Mouse (Mus musculus) lung, postnatal 25 days (tissue): Measurements from ENCODE around the gene Mgat4a.

Experiments used
- DNase-seq: peaks from one replicate; pipeline ENCODE4 v3.0.0; 2022; ENCODE audit warnings: low spot score

Mgat4a gene

DNA sequence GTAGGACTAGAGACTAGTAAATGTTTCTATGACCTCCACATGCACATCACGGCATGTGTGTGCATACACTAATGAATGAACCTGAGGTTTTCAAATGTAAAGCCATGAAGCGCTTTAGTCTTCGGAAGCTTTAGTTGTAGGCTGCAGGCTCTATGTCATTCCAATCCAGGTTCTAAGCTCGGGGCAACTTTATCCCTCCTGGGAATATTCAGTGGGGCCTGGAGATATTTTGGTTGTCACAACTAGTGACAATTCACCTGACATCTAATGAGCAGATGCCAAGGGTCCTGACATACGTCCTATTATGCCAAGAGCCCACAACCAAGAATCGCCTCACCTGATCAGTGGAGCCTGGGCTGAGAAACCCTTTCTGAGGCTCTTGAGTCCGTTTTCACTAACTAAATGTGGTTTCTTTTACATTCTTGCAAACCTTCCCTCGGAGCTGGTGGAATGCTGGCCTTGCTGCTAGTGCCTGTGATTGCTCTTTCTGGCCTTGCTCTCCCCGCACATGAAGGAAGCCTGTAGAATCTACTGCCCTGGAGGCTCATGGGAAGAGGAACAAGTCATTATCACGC, 75.9 kb downstream of the Mgat4a start:
- DNase-seq, result no peak

DNA sequence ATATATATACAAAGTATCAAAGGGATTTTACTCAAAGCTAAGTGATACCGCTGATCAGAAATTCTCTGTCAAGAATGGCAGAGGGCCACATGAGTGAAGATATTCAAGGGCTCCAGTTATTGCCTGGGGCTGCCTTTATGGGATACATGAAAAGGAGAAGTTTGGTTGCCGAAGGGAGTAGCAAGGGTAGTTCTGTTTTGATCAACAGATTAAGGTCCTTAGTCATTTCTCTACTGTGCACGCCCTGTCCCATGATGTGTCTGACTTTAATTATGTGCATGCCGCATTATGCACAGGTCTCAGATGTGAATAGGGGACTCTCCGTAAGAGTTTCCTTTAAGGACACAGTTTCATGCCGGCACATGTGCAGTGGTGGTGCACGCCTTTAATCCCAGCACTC, 83.3 kb downstream of the Mgat4a start:
- no peak for DNase-seq

DNA sequence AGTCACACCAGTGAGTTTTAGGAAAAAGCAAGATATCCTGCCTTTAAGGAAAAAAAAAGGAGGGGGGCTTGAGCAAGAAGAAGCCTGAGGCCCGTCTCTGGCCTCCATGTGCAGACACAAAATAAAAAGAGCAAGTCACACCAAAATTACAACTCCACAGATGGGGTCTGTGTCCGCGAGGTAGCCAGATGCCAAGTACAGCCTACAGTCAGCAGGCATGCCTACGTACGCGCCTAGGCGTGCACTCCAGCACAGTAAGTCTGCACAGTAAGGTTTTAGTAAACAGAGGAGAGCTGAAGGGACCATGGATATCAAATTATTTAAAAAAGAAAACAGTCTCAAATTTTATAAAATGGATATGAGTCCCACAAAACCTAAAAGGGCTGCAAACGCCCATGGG, 89.5 kb downstream of the Mgat4a start:
- DNase-seq, result no peak

DNA sequence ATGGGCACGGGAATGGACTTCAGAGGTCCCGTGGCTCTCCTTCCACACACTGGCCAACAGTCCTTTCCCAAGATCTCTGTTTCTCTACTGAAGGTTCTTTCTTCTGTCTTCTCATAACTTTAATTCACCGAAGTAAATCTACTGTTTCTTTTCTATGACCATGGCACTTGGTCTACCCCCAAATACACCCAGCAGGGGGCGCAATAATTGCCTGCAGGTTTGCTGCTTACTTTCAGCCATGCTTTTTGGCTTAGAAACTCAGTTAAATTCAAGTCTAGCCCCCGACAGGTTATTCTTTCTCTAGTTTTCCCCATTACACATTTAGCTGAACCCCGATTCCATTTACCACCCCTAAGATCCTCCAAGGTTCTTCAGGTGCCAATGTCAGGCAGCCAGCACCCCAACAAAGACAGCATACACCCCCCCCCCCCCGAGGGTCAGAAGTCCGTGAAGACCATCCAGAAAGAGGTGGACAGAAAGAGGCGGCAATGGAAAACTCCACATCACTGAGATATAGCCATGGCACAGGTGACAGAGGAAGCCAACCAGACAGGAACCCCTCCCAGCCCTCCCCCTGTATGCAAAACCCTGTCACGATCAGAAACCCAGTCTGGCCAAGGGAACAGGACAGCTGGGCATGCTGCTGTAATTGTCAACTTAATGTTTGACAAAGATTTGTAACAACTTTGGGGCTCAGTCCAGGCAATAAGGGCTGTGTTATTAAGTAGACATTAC, 92.3 kb downstream of the Mgat4a start:
- DNase-seq, result peak; percentile 44

DNA sequence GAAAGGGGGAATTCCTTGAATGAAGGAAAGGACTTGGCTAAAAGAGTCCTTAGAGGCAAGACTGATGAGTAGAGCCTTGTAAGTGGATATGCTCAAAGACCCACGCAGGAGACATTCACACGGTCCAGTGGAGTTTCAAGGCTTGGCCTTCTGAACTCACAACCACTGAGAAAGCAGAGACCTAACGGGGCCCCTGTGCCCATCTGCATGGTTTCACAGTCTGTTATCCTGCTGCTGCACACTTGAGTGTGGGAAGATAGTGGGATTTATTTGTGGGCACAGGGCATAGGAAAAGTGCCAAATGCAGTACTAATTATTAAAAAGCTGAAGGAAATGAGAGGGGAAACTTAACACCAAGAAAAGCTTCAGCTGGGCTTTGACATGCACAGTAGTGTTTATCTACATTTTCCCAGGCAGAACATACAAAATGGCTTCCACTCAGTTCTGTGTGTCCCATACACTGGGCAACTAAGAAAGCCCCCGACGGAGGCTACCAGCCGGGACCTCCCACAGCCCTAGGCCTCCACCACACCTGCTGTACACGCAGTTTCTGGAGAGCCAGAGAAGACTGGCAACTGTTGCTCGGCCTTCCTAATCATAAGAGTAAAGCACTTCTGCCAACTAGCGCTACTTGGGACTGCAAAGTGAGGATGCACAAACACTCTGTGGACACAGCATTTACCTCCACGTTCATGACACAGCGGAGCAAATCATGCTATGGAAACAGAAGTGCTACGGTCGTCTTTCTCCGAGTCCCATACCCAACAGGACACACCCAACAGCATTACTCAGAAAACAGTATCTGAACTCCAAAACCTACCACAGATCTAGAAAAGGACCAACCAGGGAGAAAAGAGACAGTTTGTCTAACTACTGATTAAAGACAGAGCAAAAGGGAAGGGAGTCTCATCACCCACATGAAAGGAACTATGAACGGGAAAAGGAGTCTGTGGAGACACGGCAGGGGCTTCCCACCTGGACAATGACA, 97.7 kb downstream of the Mgat4a start:
- no peak for DNase-seq

DNA sequence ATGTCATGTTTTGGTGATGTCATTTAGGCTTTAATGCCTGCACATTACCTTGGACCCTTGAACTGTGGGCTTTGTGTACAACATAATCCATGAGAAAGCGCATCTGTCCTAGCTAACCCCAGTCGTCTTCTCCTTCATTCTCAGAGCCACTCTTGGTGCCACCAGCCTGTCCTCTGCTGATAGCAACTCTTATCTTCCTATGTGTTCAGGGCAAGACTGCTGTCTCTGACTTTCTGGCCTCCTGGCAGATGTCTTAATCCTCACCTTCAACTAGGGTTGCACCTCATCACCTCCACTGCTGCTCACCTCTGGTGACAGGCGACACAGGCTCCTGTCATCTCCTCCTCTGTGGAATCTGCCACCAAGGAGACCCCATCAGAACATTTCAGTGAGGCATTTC, 104.4 kb downstream of the Mgat4a start:
- no peak for DNase-seq

DNA sequence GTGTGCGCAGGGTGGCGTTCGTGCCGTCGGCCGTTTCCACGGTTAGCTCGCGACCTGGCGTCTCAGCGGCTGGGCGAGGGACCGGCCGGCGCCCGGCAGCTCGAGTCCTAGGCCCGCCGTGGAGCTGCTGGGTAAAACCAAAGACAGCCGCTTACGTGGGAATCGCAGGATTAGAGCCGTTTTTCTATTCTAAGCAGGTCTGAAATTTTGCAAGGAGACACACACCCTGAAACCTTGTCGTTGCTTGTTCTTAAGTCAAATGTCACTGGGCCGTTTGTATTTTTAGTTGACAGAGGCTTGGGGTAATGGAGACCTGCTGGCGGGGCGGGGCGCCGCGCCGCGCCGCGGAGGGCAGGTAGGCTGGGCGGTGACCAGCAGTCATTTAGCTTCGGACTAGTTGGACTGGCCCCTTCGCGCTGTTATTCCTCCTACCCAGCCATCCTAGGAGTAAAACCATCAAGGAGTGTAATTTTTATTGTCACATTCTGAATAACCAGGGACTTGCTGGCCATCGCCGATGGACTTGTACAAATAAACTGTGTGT, 110.4 kb downstream of the Mgat4a start:
- DNase-seq, result no peak

DNA sequence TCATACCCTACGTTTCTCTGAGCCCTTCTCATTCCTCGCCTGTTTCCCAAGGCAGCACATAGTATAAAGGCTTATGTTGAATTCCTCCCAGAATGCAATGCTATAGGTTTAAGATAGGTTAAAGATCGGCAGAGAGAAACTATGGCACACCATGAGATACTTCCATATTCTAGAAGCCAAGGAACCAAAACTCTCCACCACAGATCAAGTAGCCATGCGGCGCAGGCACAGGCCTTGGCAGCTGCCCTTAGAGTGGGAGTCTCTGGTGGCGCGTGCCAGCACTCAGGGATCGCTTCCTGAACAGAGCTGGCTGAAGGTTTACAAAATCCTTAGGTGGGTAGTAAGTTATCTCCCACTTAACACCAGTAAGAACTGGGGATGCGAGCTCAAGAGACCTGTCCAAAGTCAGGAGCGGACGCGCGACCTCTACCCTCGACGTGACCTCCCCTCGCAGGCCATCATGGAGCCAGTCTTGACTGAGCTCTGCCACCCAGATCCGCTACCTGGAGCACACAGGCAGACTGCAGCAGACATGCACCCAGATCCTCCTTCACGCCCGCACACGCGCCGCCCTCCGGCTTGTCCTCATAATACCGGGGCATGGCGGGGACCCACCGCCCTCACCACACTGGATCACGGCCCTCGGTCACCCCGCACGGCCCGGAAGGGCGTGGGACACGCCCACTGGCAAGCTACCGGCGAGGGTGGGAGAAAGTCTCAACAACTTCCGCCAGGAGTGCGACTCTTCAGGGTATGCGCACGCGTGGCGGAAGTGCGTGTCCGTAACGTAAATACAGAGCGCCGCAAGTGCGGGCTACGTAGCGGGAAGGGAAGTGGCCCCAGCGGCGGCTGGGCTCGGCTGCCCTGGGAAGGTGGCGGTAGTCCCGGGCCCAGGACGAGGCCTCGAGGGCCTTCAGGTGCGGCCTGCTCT, 111.2 kb downstream of the Mgat4a start, which contains the start of the genes Coa5 and Unc50:
TSS of gene Coa5 (minus strand) at position 738 of the 931 bp plus-strand sequence.
TSS of gene Unc50 (plus strand) at position 774 of the 931 bp plus-strand sequence.
- DNase-seq, result peak; percentile 96

DNA sequence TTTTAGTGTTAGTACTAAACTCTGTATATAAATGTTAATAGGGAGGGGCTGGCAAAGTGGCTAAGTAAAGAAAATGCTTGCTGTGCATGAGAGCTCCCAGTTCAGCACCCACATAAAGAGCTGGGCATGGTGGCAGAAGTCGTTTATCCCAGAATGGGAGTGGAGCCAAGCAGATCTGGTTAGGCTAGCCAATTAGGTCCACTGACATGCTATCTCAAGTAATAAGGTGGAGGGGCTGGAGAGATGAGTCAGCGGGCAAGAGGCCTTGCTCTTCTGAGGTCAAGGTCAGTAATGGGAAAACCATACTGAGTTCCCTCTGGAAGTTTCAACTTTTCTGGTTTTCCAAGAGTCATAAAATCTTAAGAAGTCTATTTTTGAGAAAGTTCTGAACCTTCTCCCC, 111.9 kb downstream of the Mgat4a start:
- DNase-seq, result no peak

DNA sequence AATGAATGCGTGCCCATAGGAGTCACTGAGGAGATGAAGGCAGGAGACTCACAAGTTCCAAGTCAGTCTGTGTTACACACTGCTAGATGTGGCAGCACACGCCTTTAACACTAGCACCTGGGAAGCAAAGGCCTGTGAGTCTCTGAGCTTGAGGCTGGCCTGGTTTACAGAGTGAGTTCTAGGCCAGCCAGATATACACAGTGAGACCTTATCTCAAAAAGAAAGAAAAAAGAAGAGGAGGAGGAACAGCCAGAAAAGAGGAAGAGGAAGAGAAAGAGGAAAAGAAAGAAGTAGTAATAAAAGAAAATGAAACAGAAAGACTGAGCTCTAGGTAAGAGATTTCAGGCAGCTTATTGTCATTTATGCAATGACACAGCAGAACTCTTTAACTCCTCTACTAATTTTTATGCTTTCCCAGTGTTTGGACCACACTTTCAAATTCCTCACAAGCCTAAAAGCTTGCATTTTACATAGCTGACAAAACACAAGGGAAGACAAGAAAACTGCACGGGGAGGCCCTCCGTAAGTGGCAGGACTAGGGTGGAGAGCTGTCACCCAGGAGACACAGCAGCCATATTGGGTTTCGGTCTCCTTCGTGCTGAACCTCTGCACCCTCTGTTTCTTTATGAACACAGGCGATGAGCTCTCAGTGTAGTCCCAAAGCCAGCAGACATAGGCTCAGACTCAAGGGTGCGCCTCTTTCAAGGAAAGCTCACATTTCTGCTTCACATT, 113.5 kb downstream of the Mgat4a start:
- no peak for DNase-seq

DNA sequence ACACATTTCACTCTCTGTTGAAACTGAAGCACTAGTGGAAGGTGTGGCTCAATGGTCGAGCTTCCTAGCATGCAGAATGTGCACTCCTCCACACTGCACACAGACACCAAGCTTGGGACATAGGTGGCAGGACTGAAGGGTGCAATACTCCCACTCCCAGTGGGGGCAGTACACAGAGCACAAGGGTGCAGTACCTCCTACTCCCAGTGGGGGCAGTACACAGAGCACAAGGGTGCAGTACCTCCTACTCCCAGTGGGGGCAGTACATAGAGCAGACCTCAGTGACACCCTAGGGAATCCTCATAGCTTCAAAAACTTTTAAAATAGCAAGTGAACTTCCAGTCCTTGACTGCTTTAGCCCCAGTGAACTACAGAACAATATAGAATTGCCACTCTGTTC, 121.4 kb downstream of the Mgat4a start:
- peak; percentile 45 for DNase-seq

DNA sequence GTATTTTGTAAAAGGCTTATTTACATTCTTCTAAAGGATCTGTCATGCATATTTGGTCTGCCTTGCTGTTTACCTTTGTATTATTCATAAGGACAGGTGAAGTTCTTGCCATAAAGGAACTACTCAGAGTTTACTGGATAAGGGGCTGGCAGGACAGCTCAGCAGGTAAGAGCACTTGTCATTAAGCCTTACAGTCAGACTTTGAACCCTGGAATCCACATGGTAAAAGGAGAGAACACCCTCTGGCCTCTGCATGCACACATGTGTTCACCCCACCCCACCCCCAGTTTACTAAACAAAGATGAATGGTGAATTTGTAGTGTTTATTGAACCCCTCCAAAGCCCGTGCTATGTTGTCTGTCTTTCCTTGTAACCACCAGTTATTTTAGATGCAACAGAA, 125.4 kb downstream of the Mgat4a start:
- no peak for DNase-seq

DNA sequence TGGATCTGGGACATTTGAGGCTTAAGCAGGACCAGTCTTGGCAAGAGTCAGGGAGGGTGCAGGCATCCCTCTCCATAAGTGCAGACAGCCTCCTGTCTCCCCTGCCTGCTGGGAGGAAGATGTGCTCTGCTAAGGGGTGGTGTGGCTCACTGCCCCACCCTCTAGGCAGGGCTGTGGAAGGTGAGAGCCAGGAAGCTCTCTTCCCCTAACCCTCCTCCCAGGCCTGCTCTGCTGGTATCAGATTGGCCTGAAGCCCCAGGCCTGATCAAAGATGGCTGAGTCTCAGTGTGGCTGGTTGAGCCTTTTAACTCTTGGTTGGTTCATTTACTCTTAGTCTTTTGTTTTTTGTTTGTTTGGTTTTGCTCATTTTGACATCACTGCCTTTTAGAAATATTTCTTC, 131.2 kb downstream of the Mgat4a start:
- no peak for DNase-seq

DNA sequence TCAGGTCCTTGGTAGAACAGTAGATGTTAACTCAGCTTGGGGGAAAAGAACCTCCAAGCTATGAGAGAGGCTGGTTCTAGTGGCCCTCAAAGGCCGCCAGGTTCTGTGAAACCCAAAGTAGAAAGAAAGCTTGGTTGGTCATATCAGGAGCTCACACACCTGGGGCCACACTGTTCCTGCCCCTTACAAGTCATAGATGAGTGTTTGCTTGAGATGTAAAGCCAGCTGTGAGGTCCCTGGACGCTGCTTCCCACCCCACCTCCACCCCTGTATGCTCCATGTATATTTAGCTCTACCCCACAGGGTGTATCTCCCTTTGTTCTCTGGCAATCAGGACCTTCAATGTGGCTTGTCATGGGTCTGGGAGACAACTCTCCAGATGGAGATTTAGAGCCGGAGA, 132.1 kb downstream of the Mgat4a start:
- DNase-seq, result no peak

DNA sequence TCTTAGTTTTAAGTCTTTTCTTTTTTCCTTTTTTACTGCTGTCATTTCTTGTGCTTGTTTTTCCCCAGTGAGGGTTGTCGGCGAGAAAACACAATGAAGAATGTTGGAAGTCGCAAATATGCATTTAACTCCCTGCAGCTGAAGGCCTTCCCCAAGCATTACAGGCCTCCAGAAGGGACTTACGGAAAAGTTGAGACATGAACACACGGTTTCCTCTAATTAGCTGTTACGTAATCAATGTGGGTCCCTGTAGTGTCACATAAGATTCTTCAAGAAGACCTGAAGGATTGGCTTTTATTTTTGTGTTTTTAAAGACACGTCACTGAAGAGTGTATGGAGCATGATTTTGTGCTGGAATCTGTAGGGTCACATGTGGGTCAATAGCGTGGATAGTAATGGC, 132.8 kb downstream of the Mgat4a start:
- no peak for DNase-seq

DNA sequence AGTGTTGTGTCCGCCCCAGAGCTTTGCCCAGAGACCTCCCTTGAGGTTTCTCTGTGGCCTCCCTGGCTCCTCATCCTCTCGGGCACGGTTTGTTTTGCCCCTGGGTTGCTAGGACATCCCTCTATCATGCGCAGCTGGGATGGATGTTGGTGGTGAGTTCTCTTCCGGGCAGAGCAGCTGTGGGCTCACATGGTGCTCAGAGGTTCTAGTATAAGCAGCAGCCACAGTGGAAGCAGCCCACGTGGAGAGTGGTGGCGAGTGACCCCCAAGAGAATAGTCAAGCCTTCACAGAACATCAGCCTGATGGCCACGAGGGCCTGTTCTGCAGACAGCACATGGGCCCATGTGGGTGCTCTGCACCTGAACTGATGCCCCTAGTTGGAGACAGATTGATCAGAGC, 133.6 kb downstream of the Mgat4a start:
- no peak for DNase-seq

DNA sequence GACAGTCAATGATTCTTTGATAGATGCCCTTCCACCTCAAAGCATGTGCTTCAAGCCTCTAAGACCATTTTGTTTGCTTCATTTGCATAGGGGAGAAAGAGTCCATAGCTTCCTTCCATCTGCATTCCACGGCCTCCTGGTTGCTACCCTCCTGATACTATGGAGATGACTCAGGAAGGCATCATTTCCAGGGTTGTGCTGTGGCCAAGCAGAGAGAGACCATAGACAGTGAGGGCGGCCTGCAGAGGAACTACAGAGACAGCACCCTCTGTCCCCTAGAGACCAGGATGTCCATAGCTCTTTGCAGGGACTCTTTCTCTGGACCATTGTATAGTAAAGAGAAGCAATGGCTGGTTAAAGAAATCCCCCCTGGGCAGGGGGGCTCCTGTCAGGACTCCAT, 135.7 kb downstream of the Mgat4a start:
- DNase-seq, result no peak

DNA sequence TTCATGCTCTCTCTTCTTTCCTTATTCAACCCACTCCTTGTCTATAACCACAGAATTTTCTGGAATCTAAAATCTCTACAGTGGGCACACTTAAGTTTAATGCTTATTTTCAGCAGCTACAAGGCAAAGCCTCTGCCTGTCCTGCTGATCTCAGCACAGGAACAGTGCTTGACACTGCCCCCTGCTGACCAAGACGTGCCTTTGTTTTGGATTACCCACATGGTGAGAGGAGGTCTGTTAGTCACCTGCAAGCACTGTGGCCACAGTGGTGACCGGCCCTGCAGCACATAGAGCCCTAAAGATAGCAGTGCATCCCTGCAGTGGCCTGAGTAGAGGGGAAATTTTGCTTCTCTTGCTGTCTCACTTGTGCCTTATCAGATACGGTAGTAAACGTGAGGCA, 139.1 kb downstream of the Mgat4a start:
- DNase-seq, result peak; percentile 66

DNA sequence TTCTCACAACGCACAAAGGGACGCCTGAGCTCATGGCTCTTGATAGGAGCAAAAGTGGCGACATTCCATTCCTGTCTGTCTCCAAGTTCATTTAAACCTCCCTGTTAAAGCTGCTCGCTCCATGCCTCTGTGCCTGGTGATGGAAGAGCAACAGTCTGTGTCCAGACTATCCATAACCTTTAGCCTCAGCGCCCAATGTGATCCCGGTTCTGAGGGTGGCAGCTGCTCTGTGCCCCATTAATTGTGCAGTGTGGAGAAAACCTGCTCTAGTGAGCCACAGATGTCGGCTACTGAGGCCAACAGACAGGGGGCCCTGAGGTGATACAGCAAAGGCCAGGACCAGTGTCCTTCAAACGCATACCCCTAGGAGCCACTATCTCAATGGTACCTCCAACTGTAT, 141.1 kb downstream of the Mgat4a start:
- no peak for DNase-seq

DNA sequence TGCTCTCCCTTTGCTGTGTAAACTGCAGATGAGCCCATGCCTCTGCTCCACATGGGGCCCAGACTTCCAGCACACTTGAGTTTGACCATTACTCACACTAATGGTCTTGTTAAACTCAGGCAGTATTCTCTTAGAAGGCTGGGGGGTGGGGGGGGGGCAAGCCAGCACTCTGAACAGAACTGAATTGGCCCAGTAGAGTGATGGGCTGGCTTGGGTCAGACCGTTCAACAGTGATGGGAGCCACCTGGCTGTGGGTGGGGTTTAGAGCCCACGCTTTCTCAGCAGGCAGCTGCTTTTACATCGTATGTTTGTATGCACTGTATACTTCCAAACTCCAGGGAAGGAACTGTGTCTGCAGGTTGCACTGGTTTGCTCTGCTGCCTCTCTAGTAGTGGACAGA, 141.9 kb downstream of the Mgat4a start:
- DNase-seq, result no peak

DNA sequence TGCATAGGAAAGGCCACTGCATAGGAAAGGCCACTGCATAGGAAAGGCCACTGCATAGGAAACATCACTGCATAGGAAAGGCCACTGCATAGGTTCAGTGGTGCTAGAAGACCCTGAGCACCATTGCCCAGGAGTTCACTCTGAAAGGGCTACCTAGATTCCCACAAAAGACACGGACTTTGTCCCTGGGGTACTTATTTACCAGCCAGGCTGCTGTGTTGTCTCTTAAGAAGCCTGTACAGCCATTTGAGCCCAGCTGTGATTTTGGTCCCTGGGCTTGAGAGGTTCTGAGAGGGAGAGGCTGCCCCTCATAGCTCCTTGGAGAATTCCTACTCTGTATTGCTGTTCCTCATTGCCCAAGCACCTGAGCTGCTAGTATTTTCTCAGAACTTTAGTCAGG, 144.3 kb downstream of the Mgat4a start:
- DNase-seq, result no peak
